Mouse (Mus musculus) megakaryocyte, embryonic 14.5 days (primary cell): Measurements from ENCODE around the gene Fgfr2.

Experiments
- FLI1 ChIP-seq: IDR thresholded peaks from 2 replicates; pipeline ENCODE4 v1.6.1; 2012; ENCODE audit warnings: low read length, inconsistent platforms, mixed read lengths
- GATA1 ChIP-seq: IDR thresholded peaks from 3 replicates; pipeline ENCODE4 v1.6.1; 2012; ENCODE audit warnings: mixed read lengths, low read length, inconsistent platforms, borderline replicate concordance

DNA sequence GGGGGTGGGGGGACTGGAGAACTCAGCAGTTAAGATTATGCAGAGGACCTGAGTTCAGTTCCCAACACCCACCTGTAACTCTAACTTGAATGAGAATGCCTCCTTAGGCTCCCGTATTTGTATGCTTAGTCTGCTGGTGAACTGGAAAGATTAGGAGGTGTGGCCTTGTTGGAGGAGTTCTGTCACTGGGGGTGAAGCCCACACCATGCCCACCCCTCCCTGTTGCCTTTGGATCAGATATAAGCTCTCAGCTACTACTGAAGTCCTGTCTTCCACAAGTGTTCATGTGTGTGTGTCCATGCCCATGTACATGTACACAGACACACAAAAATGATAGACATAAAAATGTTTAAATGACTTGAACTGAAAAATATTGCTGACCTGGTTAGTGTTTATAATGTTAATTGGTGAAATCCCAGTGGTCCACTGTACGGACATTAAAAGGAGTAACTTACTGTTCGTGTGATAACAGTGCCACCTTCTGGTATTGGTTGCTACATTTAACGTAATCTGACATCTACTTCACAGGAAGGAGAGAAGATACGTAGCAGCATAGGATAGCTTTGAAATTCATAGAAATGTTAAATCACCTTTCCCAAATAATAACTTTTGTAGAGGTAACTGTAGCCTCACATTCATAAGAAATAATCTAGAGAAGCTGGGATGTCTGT, 2208.3 kb downstream of the Fgfr2 start:
- no peak for TF ChIP-seq GATA1
- no peak for TF ChIP-seq FLI1
